Mouse (Mus musculus) megakaryocyte, embryonic 14.5 days (primary cell): Measurements from ENCODE around the gene Whrn.

Experiments
- FLI1 ChIP-seq: IDR thresholded peaks from 2 replicates; pipeline ENCODE4 v1.6.1; 2012; ENCODE audit warnings: low read length, inconsistent platforms, mixed read lengths
- GATA1 ChIP-seq: IDR thresholded peaks from 3 replicates; pipeline ENCODE4 v1.6.1; 2012; ENCODE audit warnings: mixed read lengths, low read length, inconsistent platforms, borderline replicate concordance

- TF ChIP-seq GATA1: no peak
- no peak for TF ChIP-seq FLI1
Observed at GRCm38 (mm10) chr4:63383474-63383873, 112.3 kb downstream of the Whrn start.
